Mouse (Mus musculus) spleen, postnatal 10 days (tissue): ENCODE data around the gene Fbxw10.

Experiments used
- DNase-seq, 2 experiments: peaks; one replicate each; pipeline ENCODE4 v3.0.0; 2021 to 2022; ENCODE audit warnings: low spot score in 2 of 2

Gene Fbxw10

DNA sequence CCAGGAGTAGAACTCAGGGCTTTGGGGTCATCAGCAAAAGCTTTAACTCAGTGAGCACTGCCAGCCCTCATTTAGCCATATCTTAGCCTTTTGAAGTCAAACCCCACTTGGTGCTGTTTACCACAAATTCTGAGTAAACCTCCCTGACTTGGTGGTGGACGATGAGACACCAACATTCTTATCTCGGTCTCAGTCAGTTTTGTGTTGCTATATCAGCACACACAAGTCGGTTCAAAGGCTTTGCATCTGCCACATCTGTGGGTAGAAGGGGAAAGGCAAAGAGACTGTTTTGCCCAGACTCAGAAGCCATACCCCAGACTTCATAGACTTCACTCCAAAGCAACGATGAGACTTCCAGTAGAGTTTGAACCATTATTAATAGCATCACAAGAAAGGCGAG, 2.3 kb upstream of the Fbxw10 start:
- DNase-seq: no peak

- no peak for DNase-seq
Observed at GRCm38 (mm10) chr11:62845730-62846129, 1.1 kb upstream of the Fbxw10 start.

GRCm38 (mm10) chr11:62847655-62848191, 854 bp downstream of the Fbxw10 start:
- no peak for DNase-seq

DNA sequence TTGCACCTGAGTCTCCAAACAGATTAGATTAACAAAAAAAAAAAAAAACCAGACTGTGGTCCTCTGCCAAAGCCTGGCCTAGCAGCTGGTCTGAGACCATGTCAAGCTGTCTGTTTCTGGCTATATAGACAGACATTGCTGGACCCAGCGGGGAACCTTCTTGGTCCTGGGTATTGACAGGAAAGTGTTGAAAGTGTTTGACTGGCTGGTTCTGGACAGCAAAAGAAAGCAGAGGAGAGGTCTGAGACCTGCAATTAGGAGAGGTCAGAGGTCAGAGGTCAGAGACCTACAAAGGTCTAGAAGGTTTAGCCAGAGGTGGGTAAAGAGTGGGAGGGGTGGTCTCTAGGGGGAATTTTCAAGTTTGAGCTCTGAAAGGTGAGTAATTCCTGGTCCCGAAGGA, 1.4 kb downstream of the Fbxw10 start:
- no peak for DNase-seq

- no peak for DNase-seq
Observed at GRCm38 (mm10) chr11:62851199-62851598, 4.3 kb downstream of the Fbxw10 start.

DNA sequence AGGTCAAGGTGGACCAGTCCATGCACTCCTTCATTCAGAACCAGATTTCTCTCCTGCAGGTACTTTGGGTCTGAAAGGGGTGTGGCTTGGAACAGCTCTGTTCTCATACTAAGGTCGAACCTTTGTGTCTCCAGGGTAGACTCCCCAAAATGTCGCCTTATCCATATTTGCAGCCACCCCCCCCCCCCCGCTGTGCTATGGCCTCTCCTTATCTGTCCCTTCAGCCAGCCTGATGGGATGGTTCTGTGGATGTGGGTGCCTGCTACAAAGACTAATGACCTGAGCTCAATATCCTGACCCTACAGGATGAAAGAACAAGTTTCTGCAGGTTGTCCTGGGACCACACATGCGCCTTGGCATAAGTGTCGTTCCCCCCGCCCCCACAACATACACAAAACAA, 6.5 kb downstream of the Fbxw10 start:
- DNase-seq: no peak

DNA sequence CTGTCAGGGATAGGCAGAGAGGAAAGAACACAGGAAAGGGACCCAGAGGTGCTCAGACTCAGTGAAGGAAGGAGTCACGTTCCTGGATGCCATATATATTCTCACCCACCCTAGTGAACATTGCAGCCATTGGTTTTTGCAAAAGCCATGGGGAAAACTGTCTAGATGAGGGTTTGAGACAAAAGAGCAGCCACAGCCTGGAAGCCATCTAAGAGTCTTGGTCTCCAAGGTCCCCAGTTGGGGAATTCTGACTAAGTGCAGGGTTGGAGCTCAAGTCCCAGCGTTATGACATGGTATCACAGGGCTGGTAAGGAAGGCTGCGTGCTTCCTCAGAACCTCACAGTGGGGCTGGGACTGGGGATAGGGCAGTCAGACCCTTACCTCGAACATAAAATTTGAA, 18.7 kb downstream of the Fbxw10 start:
- no peak for DNase-seq

GRCm38 (mm10) chr11:62866685-62867084, 19.8 kb downstream of the Fbxw10 start:
- DNase-seq: no peak

- DNase-seq: no peak
Observed at GRCm38 (mm10) chr11:62869201-62869600, 22.3 kb downstream of the Fbxw10 start.

DNA sequence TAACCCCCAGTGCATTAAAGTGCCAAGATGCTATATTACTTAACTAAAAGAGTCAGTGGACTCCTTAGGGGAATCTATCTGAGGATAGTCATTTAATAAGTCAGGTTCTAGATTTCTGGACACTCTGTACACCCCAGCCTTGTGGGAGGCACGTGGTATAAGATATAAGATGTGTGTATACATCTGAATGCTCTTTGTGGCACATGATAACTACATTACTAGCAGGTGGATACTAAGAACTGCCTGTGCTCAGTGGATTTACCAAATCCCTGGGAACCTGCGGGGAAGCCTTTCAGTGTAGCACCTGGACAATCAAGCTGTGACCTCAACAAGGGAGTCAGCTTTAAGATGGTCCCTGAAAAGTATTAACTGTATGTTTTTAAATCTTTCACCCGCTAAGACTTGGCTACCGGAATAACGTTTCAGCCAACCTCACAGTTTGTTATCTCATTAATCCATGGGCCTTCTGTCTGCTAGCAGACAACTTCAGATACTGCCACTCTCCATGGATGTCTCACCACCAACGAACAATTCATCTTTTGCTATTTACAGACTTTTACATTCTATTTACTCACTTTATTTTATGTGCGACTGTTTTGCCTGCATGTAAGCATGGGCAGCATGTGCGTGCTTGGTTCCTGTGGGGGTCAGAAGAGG, 23.0 kb downstream of the Fbxw10 start:
- DNase-seq: no peak

- DNase-seq: no peak
Observed at GRCm38 (mm10) chr11:62873479-62873878, 26.6 kb downstream of the Fbxw10 start.

DNA sequence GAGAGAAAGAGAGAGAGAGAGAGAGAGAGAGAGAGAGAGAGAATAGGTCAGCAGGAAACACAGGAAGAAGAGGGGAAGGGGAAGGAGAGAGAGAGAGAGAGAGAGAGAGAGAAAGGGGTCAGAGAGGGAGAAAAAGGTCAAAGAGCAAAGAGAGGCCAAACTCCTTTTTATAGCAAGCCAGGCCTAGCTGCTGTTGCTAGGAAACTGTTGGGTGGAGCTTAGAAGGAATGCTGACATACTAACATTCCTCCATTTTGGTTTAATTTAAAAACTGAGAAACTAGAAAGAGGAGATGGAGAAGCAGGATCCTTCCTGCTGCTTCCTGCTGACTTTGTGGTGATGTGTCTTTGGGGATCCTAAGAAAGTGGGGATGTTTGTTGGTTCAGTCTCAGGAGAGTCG, 28.8 kb downstream of the Fbxw10 start:
- no peak for DNase-seq

DNA sequence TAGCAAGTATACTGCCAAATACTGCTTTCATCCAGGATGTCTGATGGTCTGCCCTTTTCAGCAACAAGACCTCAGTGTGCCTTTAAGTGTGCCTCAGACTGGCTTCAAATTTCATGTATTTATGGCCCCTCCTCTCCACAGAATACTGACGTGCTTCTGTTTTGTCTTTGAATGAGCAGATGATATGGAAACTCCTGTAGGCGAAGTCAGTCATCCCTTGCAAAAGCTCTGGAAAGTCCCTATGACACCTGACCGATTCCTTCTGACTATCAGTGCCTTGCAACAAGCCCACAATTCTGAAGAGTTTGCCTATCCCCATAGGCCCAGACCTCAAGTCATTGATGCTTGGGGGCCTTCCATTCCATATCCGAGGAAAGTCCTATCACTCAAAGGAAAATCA, 29.6 kb downstream of the Fbxw10 start:
- DNase-seq: no peak

DNA sequence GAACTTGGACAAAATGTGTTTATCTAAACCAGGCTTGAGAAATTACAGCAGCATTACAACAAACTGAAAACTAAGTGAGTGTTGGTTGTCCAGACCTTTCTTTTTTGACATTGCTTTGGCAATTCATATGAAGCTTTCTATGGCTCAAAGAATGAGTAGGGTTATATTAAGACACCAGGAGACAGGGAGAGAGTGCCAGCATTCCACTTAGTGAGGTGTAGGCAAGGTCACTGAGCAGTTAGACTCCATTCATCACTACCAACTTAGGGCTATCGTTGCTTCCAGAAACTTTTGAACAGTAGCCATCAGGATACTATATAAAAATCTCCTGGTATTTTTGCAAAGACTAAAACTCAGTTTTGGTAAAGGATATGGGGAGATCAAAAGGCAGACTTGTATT, 30.5 kb downstream of the Fbxw10 start:
- DNase-seq: no peak

- DNase-seq: no peak
Observed at GRCm38 (mm10) chr11:62878728-62879127, 31.9 kb downstream of the Fbxw10 start.

GRCm38 (mm10) chr11:62879220-62880048, 32.6 kb downstream of the Fbxw10 start, which contains the start of gene Tvp23b:
Tvp23b (plus strand) TSS chr11:62879455.
- peak; percentile 97 to 100 for DNase-seq

DNA sequence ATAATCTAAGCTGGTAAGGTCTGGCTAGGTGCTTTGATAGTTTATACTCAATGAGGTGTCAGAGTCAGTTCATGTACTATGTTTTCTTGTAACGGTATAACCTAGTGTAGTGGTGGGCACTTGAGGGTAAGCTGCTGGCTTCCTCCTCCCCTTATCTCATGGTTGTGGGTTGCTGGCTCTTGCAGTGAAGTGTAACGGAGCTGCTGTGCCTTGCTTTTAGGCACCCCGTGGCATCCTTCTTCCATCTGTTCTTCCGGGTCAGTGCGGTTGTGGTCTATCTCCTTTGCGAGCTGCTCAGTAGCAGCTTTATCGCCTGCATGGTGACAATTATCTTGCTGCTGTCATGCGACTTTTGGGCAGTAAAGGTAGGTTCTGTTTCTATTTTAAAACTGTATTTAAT, 36.5 kb downstream of the Fbxw10 start:
- no peak for DNase-seq

GRCm38 (mm10) chr11:62885323-62885722, 38.5 kb downstream of the Fbxw10 start:
- DNase-seq: no peak

DNA sequence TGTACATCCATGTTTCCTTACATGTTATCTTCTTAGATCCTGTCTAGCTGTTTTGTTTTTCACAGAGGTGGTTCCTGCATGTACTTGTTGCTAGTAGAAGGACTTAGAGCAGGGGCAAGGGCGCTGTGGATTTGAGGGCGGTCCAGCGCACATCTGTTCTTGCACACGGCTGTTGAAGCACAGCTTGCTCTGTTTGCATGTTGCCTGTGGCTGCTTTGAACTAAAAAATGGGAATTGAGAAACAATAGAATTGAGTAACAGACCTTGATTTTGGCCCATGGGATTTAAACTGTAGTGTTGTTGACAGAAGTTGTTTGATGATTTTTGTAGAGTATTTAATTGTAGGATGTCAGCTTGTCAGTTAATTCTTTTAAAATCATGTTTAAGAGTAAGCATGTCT, 43.9 kb downstream of the Fbxw10 start:
- DNase-seq: no peak

- DNase-seq: no peak
Observed at GRCm38 (mm10) chr11:62891763-62892162, 44.9 kb downstream of the Fbxw10 start.

GRCm38 (mm10) chr11:62901699-62902323, 54.9 kb downstream of the Fbxw10 start:
- peak in 1 of 2 experiments; percentile 41 for DNase-seq

GRCm38 (mm10) chr11:62903871-62904495, 57.1 kb downstream of the Fbxw10 start:
- no peak for DNase-seq
